Comparison of ENCODE assay signal across 7 mouse cellular contexts in the genomic region with DNA sequence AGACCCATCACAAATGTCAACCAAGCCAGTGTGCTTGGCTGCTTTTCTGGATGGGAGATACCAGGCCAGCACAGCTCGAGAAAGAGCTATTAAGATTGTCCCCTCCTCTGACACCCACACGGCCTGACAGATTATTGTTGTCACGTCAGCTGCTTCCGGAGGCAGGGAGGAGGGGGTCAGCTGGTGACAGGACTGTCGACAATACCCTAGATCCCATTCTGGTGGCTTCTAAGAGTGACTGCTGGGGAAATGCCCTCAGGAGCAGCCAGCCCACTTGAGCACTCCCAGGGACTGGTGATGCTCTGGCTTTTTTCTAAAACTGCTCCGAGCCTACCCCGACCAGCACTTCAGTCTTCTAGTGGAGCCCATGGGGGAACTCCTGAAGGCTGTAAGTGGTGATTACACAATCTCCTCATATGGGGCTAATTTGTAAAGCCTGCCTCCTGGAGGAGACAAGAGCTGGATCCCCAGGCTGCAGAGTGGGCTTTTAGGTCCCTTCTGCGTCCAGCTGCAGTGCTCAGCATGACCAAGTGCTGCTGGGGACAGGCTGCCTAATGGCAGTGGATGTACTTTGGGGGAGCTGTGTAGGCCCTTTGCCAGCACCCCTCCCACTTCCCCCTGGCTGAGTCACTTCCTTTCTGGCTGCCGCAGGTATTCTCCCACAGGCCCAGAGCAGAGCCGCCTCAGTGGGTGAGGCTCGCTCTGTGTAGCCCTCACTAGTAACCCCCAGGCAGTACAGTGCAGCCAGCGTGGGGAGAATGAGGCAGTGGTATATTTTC. TPM values are rescaled to one million over a fixed set of nuclear protein-coding genes. Genes with fewer than 3 reads are reported as not detected.
DNase-seq lines count a peak whose midpoint lies in the region; ATAC-seq lines count a peak whose summit lies in the region.

No protein-coding gene starts in this region.

- WGBS in intestine, embryonic 16.5 days: 13% methylated on average over 12 of the region's 12 CpGs
- 18% methylated on average over 12 of the region's 12 CpGs for WGBS in midbrain, embryonic 11.5 days

- H3K4me1 ChIP-seq in intestine, embryonic 16.5 days (ENCODE audit: control insufficient read depth, insufficient read depth, low read length): peaks cover 45% of the 10 kb centered on the region
- H3K4me1 ChIP-seq in midbrain, embryonic 11.5 days (ENCODE audit: control insufficient read depth, insufficient read depth, low read length): peaks cover 24% of the 10 kb centered on the region

- no peaks in the 10 kb centered on the region for H3K27me3 ChIP-seq in intestine, embryonic 16.5 days (replicated peaks; ENCODE audit: control insufficient read depth, insufficient read depth, low read length)
- H3K27me3 ChIP-seq in midbrain, embryonic 11.5 days (ENCODE audit: control insufficient read depth, insufficient read depth, low read length): no peaks in the 10 kb centered on the region

- H3K9me3 ChIP-seq in intestine, embryonic 16.5 days (ENCODE audit: control insufficient read depth, low read length): no peaks in the 10 kb centered on the region
- H3K9me3 ChIP-seq in midbrain, embryonic 11.5 days (ENCODE audit: control insufficient read depth, low read length): no peaks in the 10 kb centered on the region

- intact Hi-C loops in left cerebral cortex, postnatal 4 days (cut with DNase I): no loop called here

- peak overlapping the region; percentile 48 for H3K9ac ChIP-seq in intestine, embryonic 16.5 days (ENCODE audit: low read depth, low read length)
- peak overlapping the region; percentile 27; the same call in 1 of the 2 replicates for H3K9ac ChIP-seq in midbrain, embryonic 11.5 days (ENCODE audit: low read length)

- ATAC-seq in intestine, embryonic 16.5 days: peak; percentile 79
- peak; percentile 24 for ATAC-seq in midbrain, embryonic 11.5 days (ENCODE audit: low FRiP score)

- peak; percentile 85 for DNase-seq in T-cell, adult 2 months (ENCODE audit: low spot score)
- DNase-seq in cerebellum, postnatal 25 days: peak; percentile 80 to 81
- peak; percentile 43 to 66 for DNase-seq in gastrocnemius, postnatal 4 days (ENCODE audit: low spot score in 2 of 2)
- DNase-seq in left cerebral cortex, postnatal 4 days: peak; percentile 59
- peak; percentile 82 for DNase-seq in midbrain, embryonic 11.5 days (ENCODE audit: low spot score, missing footprints)
- DNase-seq in spleen, adult 12 weeks (ENCODE audit: low spot score): peak; percentile 55

- no peak overlapping the region for H3K4me3 ChIP-seq in intestine, embryonic 16.5 days (ENCODE audit: low read length)
- no peak overlapping the region for H3K4me3 ChIP-seq in midbrain, embryonic 11.5 days (ENCODE audit: low read depth, low read length)

- H3K36me3 ChIP-seq in intestine, embryonic 16.5 days (ENCODE audit: control insufficient read depth, insufficient read depth, low read length): no peaks in the 10 kb centered on the region
- no peaks in the 10 kb centered on the region for H3K36me3 ChIP-seq in midbrain, embryonic 11.5 days (ENCODE audit: control insufficient read depth, insufficient read depth, low read length)

- peak overlapping the region; percentile 81 for H3K27ac ChIP-seq in intestine, embryonic 16.5 days (ENCODE audit: low read length)
- peak overlapping the region; percentile 20; the same call in 1 of the 2 replicates for H3K27ac ChIP-seq in midbrain, embryonic 11.5 days (ENCODE audit: low read depth, low read length)

- H3K4me2 ChIP-seq in intestine, embryonic 16.5 days (ENCODE audit: low read depth, low read length): peak overlapping the region; percentile 32
- 0 out of 2 replicates have a peak overlapping the region, but pooled peaks have one; percentile 6 for H3K4me2 ChIP-seq in midbrain, embryonic 11.5 days

RNA-seq across cellular contexts. Expression of gene Stk40, which starts 6.8 kb away (rescaled TPM):
- 10 to 100 TPM; 34.4 to 39.0 TPM for total RNA-seq in gastrocnemius, postnatal 4 days (2021)
- 26.1 and 28.5 TPM in 2 replicates for polyA plus RNA-seq in intestine, embryonic 16.5 days (2015; fragmentation: Nextera tagmentation; extraction: Ambion mirVana)
- total RNA-seq in left cerebral cortex, postnatal 4 days (2021): 10 to 100 TPM; 23.7 to 25.0 TPM
- 20.8 and 25.4 TPM in 2 replicates for polyA plus RNA-seq in midbrain, embryonic 11.5 days (2014; fragmentation: Nextera tagmentation; extraction: Ambion mirVana)

RNA-seq across cellular contexts. Expression of gene Lsm10, which starts 14.1 kb away (rescaled TPM):
- total RNA-seq in gastrocnemius, postnatal 4 days (2021): 10 to 100 TPM; 16.2 to 16.9 TPM
- polyA plus RNA-seq in intestine, embryonic 16.5 days (2015; fragmentation: Nextera tagmentation; extraction: Ambion mirVana): 54.8 and 57.5 TPM in 2 replicates
- total RNA-seq in left cerebral cortex, postnatal 4 days (2021): 10 to 100 TPM; 23.9 to 25.3 TPM
- 40.8 and 45.7 TPM in 2 replicates for polyA plus RNA-seq in midbrain, embryonic 11.5 days (2014; fragmentation: Nextera tagmentation; extraction: Ambion mirVana)

RNA-seq across cellular contexts. Expression of gene Eva1b, which starts 37.0 kb away (rescaled TPM):
- total RNA-seq in gastrocnemius, postnatal 4 days (2021): 10 to 100 TPM; 31.8 to 33.8 TPM
- 34.7 and 35.4 TPM in 2 replicates for polyA plus RNA-seq in intestine, embryonic 16.5 days (2015; fragmentation: Nextera tagmentation; extraction: Ambion mirVana)
- total RNA-seq in left cerebral cortex, postnatal 4 days (2021): 1 to 10 TPM; 6.3 to 7.2 TPM
- polyA plus RNA-seq in midbrain, embryonic 11.5 days (2014; fragmentation: Nextera tagmentation; extraction: Ambion mirVana): 22.4 and 24.8 TPM in 2 replicates

RNA-seq across cellular contexts. Expression of gene Oscp1, which starts 52.2 kb away (rescaled TPM):
- 1 to 10 TPM; 4.4 to 4.6 TPM for total RNA-seq in gastrocnemius, postnatal 4 days (2021)
- polyA plus RNA-seq in intestine, embryonic 16.5 days (2015; fragmentation: Nextera tagmentation; extraction: Ambion mirVana): 7.2 and 11.1 TPM in 2 replicates
- 10 to 100 TPM; 35.3 to 37.9 TPM for total RNA-seq in left cerebral cortex, postnatal 4 days (2021)
- polyA plus RNA-seq in midbrain, embryonic 11.5 days (2014; fragmentation: Nextera tagmentation; extraction: Ambion mirVana): 22.5 and 25.9 TPM in 2 replicates

RNA-seq across cellular contexts. Expression of gene Sh3d21, which starts 52.7 kb away (rescaled TPM):
- total RNA-seq in gastrocnemius, postnatal 4 days (2021): 1 to 10 TPM; 2.9 TPM
- polyA plus RNA-seq in intestine, embryonic 16.5 days (2015; fragmentation: Nextera tagmentation; extraction: Ambion mirVana): 13.2 and 13.9 TPM in 2 replicates
- 1 to 10 TPM in 1 of 2 experiments, under 1 TPM in 1; 0.58 to 1.3 TPM for total RNA-seq in left cerebral cortex, postnatal 4 days (2021)
- polyA plus RNA-seq in midbrain, embryonic 11.5 days (2014; fragmentation: Nextera tagmentation; extraction: Ambion mirVana): 1.4 TPM in 2 replicates
